In genomic region chr3:53145946-53146345, GRCm38 (mm10) we compare ENCODE assay signal across 16 mouse cellular contexts.
"Had no signal": no experiment of that assay in that cellular context is flagged by ENCODE, and none has a peak within 500 bp of the region (broad histone marks: within the 10 kb centered on the region; RNA-seq: fewer than 3 reads in every experiment).

No protein-coding gene starts in this region.

- DNase-seq: heart, postnatal 10 days; heart, postnatal 14 days; heart, postnatal 36 days; heart, postnatal 4 days; kidney, adult 11 months; kidney, adult 18-20 months; kidney, adult 2 months; kidney, adult 8-10 months; kidney, adult 9 months; kidney, postnatal 10 days; kidney, postnatal 14 days; kidney, postnatal 25 days; kidney, postnatal 36 days; kidney, postnatal 4 days; layer of hippocampus, adult 9-11 months; layer of hippocampus, postnatal 36 days had no signal
